Mouse (Mus musculus): ENCODE measurements around the gene Pcsk6. TPM values are rescaled to one million over a fixed set of nuclear protein-coding genes. Genes with fewer than 3 reads are reported as not detected.
"Not testable (repeated sequence)": the region's sequence is repeated elsewhere in the genome, so short reads cannot be mapped to it uniquely, and the experiment has no call there.

Gene Pcsk6
- polyA plus RNA-seq, 1 experiment from 2014 or later = 4.3 TPM

DNA sequence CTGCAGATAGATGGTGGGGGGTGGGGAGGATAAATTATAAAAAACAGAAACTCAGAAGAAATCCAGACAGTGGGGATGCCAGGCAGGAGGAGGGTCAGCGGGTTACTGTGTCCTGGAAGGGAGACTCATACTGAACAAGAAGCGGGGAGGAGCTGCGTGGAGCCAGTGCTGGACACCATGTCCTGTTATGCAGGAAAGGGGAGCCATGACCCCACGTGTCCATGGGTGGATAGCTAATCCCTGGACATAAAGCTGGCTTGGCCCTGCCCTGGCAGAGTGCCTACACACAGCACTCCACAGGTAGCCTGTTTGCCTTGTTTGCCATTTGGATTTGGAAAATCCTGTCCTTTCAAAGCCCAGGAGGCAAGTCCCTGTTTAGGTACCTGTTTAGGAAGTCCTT is 186.4 kb downstream of the Pcsk6 start:
- Histone ChIP-seq H3K9me3 (ENCODE audit: control insufficient read depth, low read depth, low read length) (no peaks in the 10 kb centered on the region), H3K4me2 (replicated peaks; ENCODE audit: low read depth, low read length) (no peak overlapping the region), H3K9ac (replicated peaks; ENCODE audit: low read depth, low read length) (no peak overlapping the region), H3K4me3 (ENCODE audit: low read depth, low read length) (no peak overlapping the region), H3K27me3 (ENCODE audit: control insufficient read depth, insufficient read depth, low read length) (no peaks in the 10 kb centered on the region), H3K36me3 (ENCODE audit: control insufficient read depth, insufficient read depth, low read length) (no peaks in the 10 kb centered on the region), H3K27ac (ENCODE audit: low read length) (no peak overlapping the region), H3K4me1 (ENCODE audit: control insufficient read depth, insufficient read depth, low read length) (0 out of 2 replicates have a peak, but pooled peaks cover 4% of the 10 kb centered on the region)
- no peak for ATAC-seq (ENCODE audit: insufficient number of reproducible peaks, insufficient read depth, low FRiP score, low read depth)
- 70% methylated on average over 4 of the region's 4 CpGs for WGBS

DNA sequence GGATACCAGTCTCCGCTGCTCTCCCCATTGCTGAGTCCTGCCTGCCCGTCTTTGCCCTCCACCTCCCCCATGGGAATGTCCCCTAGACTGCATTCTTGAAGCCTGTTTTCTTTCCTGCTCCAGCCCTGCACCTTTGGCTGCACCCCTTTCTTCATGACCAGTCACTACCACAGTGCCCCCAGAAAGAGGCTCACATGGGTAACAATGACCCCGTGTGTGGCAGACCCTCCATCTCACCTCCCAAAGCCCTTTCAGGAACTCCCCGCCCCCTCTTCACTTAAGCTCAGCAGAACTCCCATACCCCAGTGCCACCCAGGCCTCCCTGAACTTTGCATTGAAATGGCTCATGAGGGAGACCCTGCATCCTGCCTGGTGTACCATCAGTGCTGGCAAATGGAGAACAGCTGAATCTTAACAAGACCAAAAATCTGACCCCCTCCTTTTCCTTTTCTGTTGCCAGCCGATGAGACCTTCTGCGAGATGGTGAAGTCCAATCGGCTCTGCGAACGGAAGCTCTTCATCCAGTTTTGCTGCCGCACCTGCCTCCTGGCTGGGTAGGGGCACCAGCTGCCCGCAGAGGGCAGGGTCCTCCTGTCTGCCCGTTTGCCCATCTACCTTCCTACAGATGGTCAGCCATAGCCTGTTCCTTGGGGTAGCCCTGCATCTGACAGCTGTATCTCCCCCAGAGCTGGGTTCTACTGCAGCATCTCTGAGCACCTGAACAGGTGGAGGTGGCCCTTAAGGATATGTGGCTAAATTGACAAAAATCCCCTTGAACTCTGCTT is 187.1 kb downstream of the Pcsk6 start:
- Histone ChIP-seq H3K27ac (ENCODE audit: low read length) (no peak overlapping the region), H3K4me1 (ENCODE audit: control insufficient read depth, insufficient read depth, low read length) (0 out of 2 replicates have a peak, but pooled peaks cover 4% of the 10 kb centered on the region), H3K4me3 (ENCODE audit: low read depth, low read length) (no peak overlapping the region), H3K27me3 (ENCODE audit: control insufficient read depth, insufficient read depth, low read length) (no peaks in the 10 kb centered on the region), H3K9ac (replicated peaks; ENCODE audit: low read depth, low read length) (no peak overlapping the region), H3K36me3 (ENCODE audit: control insufficient read depth, insufficient read depth, low read length) (no peaks in the 10 kb centered on the region), H3K4me2 (replicated peaks; ENCODE audit: low read depth, low read length) (no peak overlapping the region), H3K9me3 (ENCODE audit: control insufficient read depth, low read depth, low read length) (no peaks in the 10 kb centered on the region)
- ATAC-seq (ENCODE audit: insufficient number of reproducible peaks, insufficient read depth, low FRiP score, low read depth) = no peak
- WGBS = 87% methylated on average over 12 of the region's 12 CpGs

DNA sequence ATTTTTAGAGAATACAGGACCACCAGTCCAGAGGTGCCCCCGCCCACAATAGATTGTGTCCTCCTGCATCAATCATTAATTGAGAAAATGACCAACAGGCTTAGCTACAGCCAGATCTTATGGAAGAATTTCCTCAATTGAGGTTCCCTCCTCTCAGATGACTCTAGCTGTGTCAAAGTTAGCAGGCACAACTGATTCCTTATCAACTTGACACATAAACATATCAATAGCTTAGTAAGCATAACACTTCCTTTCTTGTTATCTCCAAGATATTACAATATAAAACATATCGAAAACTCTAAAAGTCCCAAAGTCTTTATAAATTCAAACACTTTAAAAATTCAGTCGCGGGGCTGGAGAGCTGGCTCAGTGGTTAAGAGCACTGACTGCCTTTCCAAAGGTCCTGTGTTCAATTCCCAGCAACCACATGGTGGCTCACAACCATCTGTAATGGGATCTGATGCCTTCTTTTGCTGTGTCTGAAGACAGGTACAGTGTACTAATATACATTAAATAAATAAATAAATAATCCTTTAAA is 192.5 kb downstream of the Pcsk6 start:
- Histone ChIP-seq H3K27ac (ENCODE audit: low read length) (no peak overlapping the region), H3K4me3 (ENCODE audit: low read depth, low read length) (no peak overlapping the region), H3K9me3 (ENCODE audit: control insufficient read depth, low read depth, low read length) (no peaks in the 10 kb centered on the region), H3K4me1 (ENCODE audit: control insufficient read depth, insufficient read depth, low read length) (no peaks in the 10 kb centered on the region), H3K27me3 (ENCODE audit: control insufficient read depth, insufficient read depth, low read length) (no peaks in the 10 kb centered on the region), H3K9ac (replicated peaks; ENCODE audit: low read depth, low read length) (no peak overlapping the region), H3K36me3 (ENCODE audit: control insufficient read depth, insufficient read depth, low read length) (no peaks in the 10 kb centered on the region), H3K4me2 (replicated peaks; ENCODE audit: low read depth, low read length) (no peak overlapping the region)
- 87% methylated on average over 4 of the region's 4 CpGs for WGBS
- ATAC-seq (ENCODE audit: insufficient number of reproducible peaks, insufficient read depth, low FRiP score, low read depth) = no peak

- H3K27ac ChIP-seq (ENCODE audit: low read length); H3K4me1 ChIP-seq (ENCODE audit: control insufficient read depth, insufficient read depth, low read length); H3K27me3 ChIP-seq (ENCODE audit: control insufficient read depth, insufficient read depth, low read length); H3K4me3 ChIP-seq (ENCODE audit: low read depth, low read length); H3K4me2 ChIP-seq (replicated peaks; ENCODE audit: low read depth, low read length); H3K9me3 ChIP-seq (ENCODE audit: control insufficient read depth, low read depth, low read length); H3K9ac ChIP-seq (replicated peaks; ENCODE audit: low read depth, low read length); H3K36me3 ChIP-seq (ENCODE audit: control insufficient read depth, insufficient read depth, low read length); ATAC-seq (ENCODE audit: insufficient number of reproducible peaks, insufficient read depth, low FRiP score, low read depth): not testable (repeated sequence)
- WGBS = 11% methylated on average over 2 of the region's 2 CpGs
Measured at GRCm38 (mm10) chr7:66055356-66055755, 193.8 kb downstream of the Pcsk6 start.

DNA sequence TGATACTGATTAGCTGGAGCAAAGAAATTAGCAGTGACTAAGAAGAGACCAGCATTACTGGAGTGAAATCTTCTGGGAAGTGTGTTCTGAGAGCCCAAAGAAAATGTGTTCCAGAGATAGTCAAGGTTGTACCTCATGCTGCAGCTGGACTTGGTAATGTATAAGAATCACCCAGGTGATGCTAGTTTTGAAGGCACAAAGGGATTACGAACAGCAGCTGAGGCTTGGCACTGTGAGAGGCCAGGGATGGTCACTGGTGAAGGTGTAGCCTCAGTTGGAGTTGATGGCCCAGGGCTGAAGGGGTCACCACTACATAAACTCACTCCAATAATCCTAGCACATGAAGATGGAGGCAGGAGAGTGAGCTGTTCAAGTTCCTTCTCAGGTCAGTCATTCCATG is 197.2 kb downstream of the Pcsk6 start, which contains the start of gene Snrpa1:
TSS of gene Snrpa1 (plus strand) at position 301 of the 400 bp plus-strand sequence.
- Histone ChIP-seq H3K27ac (ENCODE audit: low read length) (no peak within 1 kb of the TSS), H3K9me3 (ENCODE audit: control insufficient read depth, low read depth, low read length) (no peaks in the 10 kb centered on the region), H3K9ac (replicated peaks; ENCODE audit: low read depth, low read length) (no peak within 1 kb of the TSS), H3K4me2 (replicated peaks; ENCODE audit: low read depth, low read length) (peak within 1 kb of the TSS; percentile 71), H3K4me3 (ENCODE audit: low read depth, low read length) (peak within 1 kb of the TSS; percentile 97), H3K36me3 (ENCODE audit: control insufficient read depth, insufficient read depth, low read length) (peaks cover 8% of the 10 kb centered on the region; the same call in 1 of the 2 replicates), H3K27me3 (ENCODE audit: control insufficient read depth, insufficient read depth, low read length) (no peaks in the 10 kb centered on the region), H3K4me1 (ENCODE audit: control insufficient read depth, insufficient read depth, low read length) (peaks cover 12% of the 10 kb centered on the region)
- WGBS = 69% methylated on average over 1 of the region's 1 CpGs
- ATAC-seq (ENCODE audit: insufficient number of reproducible peaks, insufficient read depth, low FRiP score, low read depth) = no peak

GRCm38 (mm10) chr7:66060066-66060956 is 198.8 kb downstream of the Pcsk6 start:
- Histone ChIP-seq H3K4me1 (ENCODE audit: control insufficient read depth, insufficient read depth, low read length) (peaks cover 12% of the 10 kb centered on the region), H3K9ac (replicated peaks; ENCODE audit: low read depth, low read length) (peak overlapping the region; percentile 95), H3K27ac (ENCODE audit: low read length) (peak overlapping the region; percentile 71; the same call in 1 of the 2 replicates), H3K27me3 (ENCODE audit: control insufficient read depth, insufficient read depth, low read length) (no peaks in the 10 kb centered on the region), H3K36me3 (ENCODE audit: control insufficient read depth, insufficient read depth, low read length) (peaks cover 22% of the 10 kb centered on the region), H3K4me3 (ENCODE audit: low read depth, low read length) (peak overlapping the region; percentile 97), H3K4me2 (replicated peaks; ENCODE audit: low read depth, low read length) (peak overlapping the region; percentile 84), H3K9me3 (ENCODE audit: control insufficient read depth, low read depth, low read length) (no peaks in the 10 kb centered on the region)
- under 1% methylated on average over 64 of the region's 64 CpGs for WGBS
- ATAC-seq (ENCODE audit: insufficient number of reproducible peaks, insufficient read depth, low FRiP score, low read depth) = peak; percentile 90

- peak overlapping the region; percentile 10; the same call in 1 of the 2 replicates for H3K27ac ChIP-seq (ENCODE audit: low read length)
- no peaks in the 10 kb centered on the region for H3K27me3 ChIP-seq (ENCODE audit: control insufficient read depth, insufficient read depth, low read length)
- no peak for ATAC-seq (ENCODE audit: insufficient number of reproducible peaks, insufficient read depth, low FRiP score, low read depth)
- 1% methylated on average over 14 of the region's 14 CpGs for WGBS
- H3K36me3 ChIP-seq (ENCODE audit: control insufficient read depth, insufficient read depth, low read length) = peaks cover 27% of the 10 kb centered on the region
- H3K4me2 ChIP-seq (replicated peaks; ENCODE audit: low read depth, low read length) = peak overlapping the region; percentile 84
- peak overlapping the region; percentile 97 for H3K4me3 ChIP-seq (ENCODE audit: low read depth, low read length)
- H3K9ac ChIP-seq (replicated peaks; ENCODE audit: low read depth, low read length) = peak overlapping the region; percentile 95
- no peaks in the 10 kb centered on the region for H3K9me3 ChIP-seq (ENCODE audit: control insufficient read depth, low read depth, low read length)
- H3K4me1 ChIP-seq (ENCODE audit: control insufficient read depth, insufficient read depth, low read length) = peaks cover 12% of the 10 kb centered on the region
Measured at GRCm38 (mm10) chr7:66061057-66061456, 199.5 kb downstream of the Pcsk6 start.

DNA sequence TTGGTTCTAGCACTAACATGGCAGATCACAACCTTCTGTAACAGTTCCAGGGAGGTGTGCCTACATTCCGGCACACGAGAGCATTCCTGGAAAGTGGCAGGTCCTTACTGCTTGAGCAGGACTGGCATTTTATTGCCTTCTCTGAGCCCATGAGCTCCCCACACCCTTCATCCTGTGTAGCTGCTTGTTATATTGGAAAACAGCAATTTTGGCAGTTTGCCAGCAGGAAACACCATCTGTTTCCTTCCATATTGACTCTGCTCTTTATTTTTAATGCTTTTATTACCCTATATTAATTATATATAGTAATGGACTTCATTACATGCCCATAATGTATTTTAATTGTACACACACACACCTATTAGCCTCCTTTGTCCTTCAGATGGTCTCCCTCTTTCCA is 214.9 kb downstream of the Pcsk6 start:
- H3K27me3 ChIP-seq (ENCODE audit: control insufficient read depth, insufficient read depth, low read length) = no peaks in the 10 kb centered on the region
- no peaks in the 10 kb centered on the region for H3K9me3 ChIP-seq (ENCODE audit: control insufficient read depth, low read depth, low read length)
- peaks cover 6% of the 10 kb centered on the region; the same call in 1 of the 2 replicates for H3K4me1 ChIP-seq (ENCODE audit: control insufficient read depth, insufficient read depth, low read length)
- H3K4me2 ChIP-seq (replicated peaks; ENCODE audit: low read depth, low read length) = no peak overlapping the region
- H3K36me3 ChIP-seq (ENCODE audit: control insufficient read depth, insufficient read depth, low read length) = peaks cover 50% of the 10 kb centered on the region
- H3K9ac ChIP-seq (replicated peaks; ENCODE audit: low read depth, low read length) = no peak overlapping the region
- ATAC-seq (ENCODE audit: insufficient number of reproducible peaks, insufficient read depth, low FRiP score, low read depth) = no peak
- H3K4me3 ChIP-seq (ENCODE audit: low read depth, low read length) = no peak overlapping the region
- H3K27ac ChIP-seq (ENCODE audit: low read length) = no peak overlapping the region
- WGBS = 73% methylated on average over 2 of the region's 2 CpGs
